Mouse (Mus musculus) neural tube, embryonic 13.5 days (tissue): ENCODE results near the gene Kdm5a. TPM values are rescaled to one million over a fixed set of nuclear protein-coding genes. Genes with fewer than 3 reads are reported as not detected.

Experiments
- ATAC-seq: fragments of 200-750 bp; cut with Nextera tagmentation; 2 replicates; pipeline ENCODE4 v1.8.0; 2017; ENCODE audit warnings: low read depth, mild to moderate bottlenecking, moderate TSS enrichment, moderate library complexity
- H3K27ac ChIP-seq: fragments of 300-500 bp; sonication (generic); replicated peaks from 2 replicates; pipeline ENCODE4 v1.5.1; 2015; ENCODE audit warnings: moderate library complexity, mild to moderate bottlenecking, inconsistent platforms
- H3K27me3 ChIP-seq: fragments of 300-500 bp; sonication (generic); 2 replicates; pipeline ENCODE4 v1.6.1; 2015; ENCODE audit warnings: mild to moderate bottlenecking, inconsistent platforms
- H3K36me3 ChIP-seq: fragments of 300-500 bp; sonication (generic); 2 replicates; pipeline ENCODE4 v1.6.1; 2015; ENCODE audit warnings: mild to moderate bottlenecking, inconsistent platforms
- H3K4me1 ChIP-seq: fragments of 300-500 bp; sonication (generic); replicated peaks from 2 replicates; pipeline ENCODE4 v1.6.1; 2015; ENCODE audit warnings: inconsistent platforms
- H3K4me2 ChIP-seq: fragments of 300-500 bp; sonication (generic); 2 replicates; pipeline ENCODE4 v1.6.1; 2015; ENCODE audit warnings: inconsistent platforms, mild to moderate bottlenecking, moderate library complexity
- H3K4me3 ChIP-seq: fragments of 300-500 bp; sonication (generic); 2 replicates; pipeline ENCODE4 v1.5.1; 2015; ENCODE audit warnings: mild to moderate bottlenecking, inconsistent platforms
- H3K9ac ChIP-seq: fragments of 300-500 bp; sonication (generic); 2 replicates; pipeline ENCODE4 v1.6.1; 2015; ENCODE audit warnings: moderate library complexity, mild to moderate bottlenecking, inconsistent platforms
- H3K9me3 ChIP-seq: fragments of 300-500 bp; sonication (generic); 2 replicates; pipeline ENCODE4 v1.6.1; 2016; ENCODE audit warnings: inconsistent platforms
- WGBS: fragments of 180-500 bp; shearing (Covaris S2); methylation state at CpG from one replicate; pipeline ENCODE4 v1.1.7; 2015; 5-methylcytosine and 5-hydroxymethylcytosine counted together
- polyA plus RNA-seq: library from polyadenylated mRNA; unstranded; fragments of >200 nt; fragmentation: Nextera tagmentation; extraction: Ambion mirVana; gene quantifications from 2 replicates; pipeline ENCODE4 v1.2.1, GENCODE M21; 2015

The Kdm5a gene
- polyA plus RNA-seq, 1 experiment from 2014 or later = 34.7 TPM

DNA sequence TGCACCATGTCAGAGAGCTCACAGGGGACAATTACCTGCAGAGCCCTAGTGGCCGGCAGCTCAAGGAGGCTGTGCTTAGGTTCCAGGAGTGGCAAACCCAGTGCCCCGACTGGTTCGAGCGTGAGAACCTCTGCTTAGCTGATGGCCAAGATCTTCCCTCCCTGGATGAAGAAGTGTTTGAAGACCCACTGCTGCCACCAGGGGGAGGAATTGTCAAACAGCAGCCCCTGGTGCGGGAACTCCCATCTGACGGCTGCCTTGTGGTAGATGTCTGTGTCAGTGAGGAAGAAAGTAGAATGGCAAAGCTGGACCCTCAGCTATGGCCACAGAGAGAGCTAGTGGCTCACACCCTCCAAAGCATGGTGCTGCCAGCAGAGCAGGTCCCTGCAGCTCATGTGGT is 117.6 kb downstream of the Kdm5a start:
- Histone ChIP-seq H3K4me3 (no peak overlapping the region), H3K9me3 (no peaks in the 10 kb centered on the region), H3K9ac (no peak overlapping the region), H3K4me2 (no peak overlapping the region), H3K27ac (no peak overlapping the region), H3K27me3 (no peaks in the 10 kb centered on the region), H3K36me3 (peaks cover 49% of the 10 kb centered on the region), H3K4me1 (no peaks in the 10 kb centered on the region; the same call in 1 of the 2 replicates)
- ATAC-seq = no peak
- 90% methylated on average over 6 of the region's 6 CpGs for WGBS

- ATAC-seq = no peak
- H3K36me3 ChIP-seq = peaks cover 46% of the 10 kb centered on the region
- no peak overlapping the region for H3K27ac ChIP-seq
- H3K9me3 ChIP-seq = no peaks in the 10 kb centered on the region
- no peak overlapping the region for H3K4me2 ChIP-seq
- 89% methylated on average over 14 of the region's 14 CpGs for WGBS
- H3K9ac ChIP-seq = no peak overlapping the region
- H3K4me3 ChIP-seq = no peak overlapping the region
- H3K27me3 ChIP-seq = no peaks in the 10 kb centered on the region
- no peaks in the 10 kb centered on the region; the same call in 1 of the 2 replicates for H3K4me1 ChIP-seq
Measured at GRCm38 (mm10) chr6:120482021-120482420, 118.1 kb downstream of the Kdm5a start.

DNA sequence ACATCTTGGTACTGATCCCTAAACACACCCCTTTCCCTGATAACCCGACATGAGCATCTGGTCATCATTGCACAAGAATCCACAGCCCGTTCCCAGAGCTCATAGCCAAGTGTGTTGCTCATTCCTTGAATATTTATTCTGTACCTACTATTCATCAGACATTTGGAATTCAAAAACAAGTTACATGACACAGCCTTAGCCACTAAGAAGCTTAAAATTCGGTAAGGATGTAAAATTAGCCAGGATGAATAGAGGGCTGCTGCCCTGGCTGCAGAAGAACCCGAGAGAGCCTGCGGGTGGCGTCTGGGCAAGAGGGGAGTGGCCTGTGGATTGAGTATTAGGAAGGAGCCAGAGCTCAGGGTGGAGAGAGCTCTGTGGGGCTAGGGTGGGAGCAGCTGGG is 118.8 kb downstream of the Kdm5a start:
- no peak overlapping the region for H3K27ac ChIP-seq
- H3K36me3 ChIP-seq = peaks cover 45% of the 10 kb centered on the region
- WGBS = 42% methylated on average over 6 of the region's 6 CpGs
- no peak for ATAC-seq
- no peak overlapping the region for H3K9ac ChIP-seq
- no peaks in the 10 kb centered on the region; the same call in 1 of the 2 replicates for H3K4me1 ChIP-seq
- H3K27me3 ChIP-seq = no peaks in the 10 kb centered on the region
- no peak overlapping the region for H3K4me2 ChIP-seq
- no peaks in the 10 kb centered on the region for H3K9me3 ChIP-seq
- no peak overlapping the region for H3K4me3 ChIP-seq

DNA sequence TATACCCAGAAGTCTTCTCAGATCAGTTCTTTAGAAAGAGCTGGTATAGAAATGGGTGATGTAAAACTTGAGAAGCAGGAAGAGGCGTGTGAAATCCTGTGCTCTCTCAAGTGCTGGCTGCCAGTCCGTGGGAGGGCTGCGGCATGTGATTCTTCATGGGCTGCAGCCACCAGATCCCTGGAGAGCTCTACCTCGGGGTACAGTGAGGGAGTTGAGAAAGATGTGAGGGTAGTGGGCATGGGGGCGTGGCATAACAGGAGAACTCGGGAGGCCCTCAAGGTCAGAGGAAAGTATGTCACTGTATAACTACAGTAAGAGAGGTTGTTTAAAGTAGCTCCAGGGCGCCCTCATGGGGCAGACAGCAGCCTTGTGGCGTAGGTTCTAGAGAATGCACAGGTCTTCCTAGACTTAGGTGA is 119.3 kb downstream of the Kdm5a start:
- H3K4me1 ChIP-seq = no peaks in the 10 kb centered on the region; the same call in 1 of the 2 replicates
- H3K27me3 ChIP-seq = no peaks in the 10 kb centered on the region
- no peak overlapping the region for H3K27ac ChIP-seq
- no peaks in the 10 kb centered on the region for H3K9me3 ChIP-seq
- no peak overlapping the region for H3K4me2 ChIP-seq
- H3K36me3 ChIP-seq = peaks cover 40% of the 10 kb centered on the region
- ATAC-seq = no peak
- H3K4me3 ChIP-seq = no peak overlapping the region
- 35% methylated on average over 8 of the region's 8 CpGs for WGBS
- H3K9ac ChIP-seq = no peak overlapping the region

DNA sequence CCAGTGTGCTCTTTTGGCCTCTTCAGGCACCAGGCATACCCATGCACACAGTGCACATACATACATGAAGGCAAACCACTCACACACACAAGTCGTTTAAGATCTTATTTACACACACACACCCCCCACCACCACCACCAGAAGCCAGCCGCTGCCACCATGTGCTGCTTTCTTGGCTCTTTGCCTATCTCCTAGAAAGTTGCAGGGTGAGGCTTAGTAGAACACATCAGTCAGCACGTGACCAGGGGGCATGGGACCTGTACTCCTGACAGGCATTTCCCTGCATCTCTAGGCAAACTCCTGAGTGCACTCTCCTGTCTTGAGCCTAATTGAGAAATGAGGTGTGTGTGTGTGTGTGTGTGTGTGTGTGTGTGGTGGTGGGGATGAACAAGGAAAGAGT is 121.1 kb downstream of the Kdm5a start:
- Histone ChIP-seq H3K4me1 (peaks cover 16% of the 10 kb centered on the region), H3K4me2 (no peak overlapping the region), H3K9me3 (no peaks in the 10 kb centered on the region), H3K27ac (no peak overlapping the region), H3K36me3 (peaks cover 22% of the 10 kb centered on the region), H3K9ac (no peak overlapping the region), H3K27me3 (no peaks in the 10 kb centered on the region), H3K4me3 (no peak overlapping the region)
- ATAC-seq = no peak
- WGBS = 79% methylated on average over 3 of the region's 3 CpGs

GRCm38 (mm10) chr6:120486051-120486510 is 122.2 kb downstream of the Kdm5a start:
- peaks cover 26% of the 10 kb centered on the region for H3K4me1 ChIP-seq
- WGBS = 67% methylated on average over 8 of the region's 8 CpGs
- no peak overlapping the region for H3K9ac ChIP-seq
- no peaks in the 10 kb centered on the region for H3K9me3 ChIP-seq
- H3K4me3 ChIP-seq = no peak overlapping the region
- peaks cover 12% of the 10 kb centered on the region for H3K36me3 ChIP-seq
- no peak overlapping the region for H3K27ac ChIP-seq
- H3K27me3 ChIP-seq = no peaks in the 10 kb centered on the region
- no peak overlapping the region for H3K4me2 ChIP-seq
- no peak for ATAC-seq

- 79% methylated on average over 3 of the region's 3 CpGs for WGBS
- Histone ChIP-seq H3K9me3 (no peaks in the 10 kb centered on the region), H3K4me1 (peaks cover 45% of the 10 kb centered on the region), H3K27ac (no peak overlapping the region), H3K4me2 (no peak overlapping the region), H3K36me3 (no peaks in the 10 kb centered on the region), H3K9ac (no peak overlapping the region), H3K4me3 (no peak overlapping the region), H3K27me3 (no peaks in the 10 kb centered on the region; the same call in 1 of the 2 replicates)
- ATAC-seq = no peak
Measured at GRCm38 (mm10) chr6:120488647-120489046, 124.7 kb downstream of the Kdm5a start.

GRCm38 (mm10) chr6:120489461-120489860 is 125.5 kb downstream of the Kdm5a start:
- peak overlapping the region; percentile 84 for H3K4me2 ChIP-seq
- peaks cover 51% of the 10 kb centered on the region for H3K4me1 ChIP-seq
- no peak for ATAC-seq
- WGBS = 74% methylated on average over 2 of the region's 2 CpGs
- H3K9me3 ChIP-seq = no peaks in the 10 kb centered on the region
- no peaks in the 10 kb centered on the region; the same call in 1 of the 2 replicates for H3K27me3 ChIP-seq
- H3K36me3 ChIP-seq = no peaks in the 10 kb centered on the region
- H3K4me3 ChIP-seq = no peak overlapping the region
- H3K9ac ChIP-seq = peak overlapping the region; percentile 45; the same call in 1 of the 2 replicates
- H3K27ac ChIP-seq = no peak overlapping the region

- peak overlapping the region; percentile 84 for H3K4me2 ChIP-seq
- peak overlapping the region; percentile 96 for H3K9ac ChIP-seq
- H3K27me3 ChIP-seq = no peaks in the 10 kb centered on the region; the same call in 1 of the 2 replicates
- H3K36me3 ChIP-seq = no peaks in the 10 kb centered on the region
- no peak overlapping the region for H3K27ac ChIP-seq
- no peaks in the 10 kb centered on the region for H3K9me3 ChIP-seq
- no peak for ATAC-seq
- 41% methylated on average over 7 of the region's 7 CpGs for WGBS
- peaks cover 56% of the 10 kb centered on the region for H3K4me1 ChIP-seq
- H3K4me3 ChIP-seq = peak overlapping the region; percentile 84
Measured at GRCm38 (mm10) chr6:120491064-120491463, 127.1 kb downstream of the Kdm5a start.

GRCm38 (mm10) chr6:120491862-120492498 is 128.1 kb downstream of the Kdm5a start:
- H3K27ac ChIP-seq = no peak overlapping the region
- no peak for ATAC-seq
- no peaks in the 10 kb centered on the region for H3K9me3 ChIP-seq
- H3K27me3 ChIP-seq = no peaks in the 10 kb centered on the region; the same call in 1 of the 2 replicates
- peak overlapping the region; percentile 84 for H3K4me2 ChIP-seq
- 6% methylated on average over 22 of the region's 22 CpGs for WGBS
- H3K9ac ChIP-seq = peak overlapping the region; percentile 96
- peaks cover 65% of the 10 kb centered on the region for H3K4me1 ChIP-seq
- H3K4me3 ChIP-seq = peak overlapping the region; percentile 84
- H3K36me3 ChIP-seq = no peaks in the 10 kb centered on the region

GRCm38 (mm10) chr6:120492499-120493373 is 128.8 kb downstream of the Kdm5a start:
- no peaks in the 10 kb centered on the region for H3K9me3 ChIP-seq
- peak; percentile 15 for ATAC-seq
- no peaks in the 10 kb centered on the region; the same call in 1 of the 2 replicates for H3K27me3 ChIP-seq
- peak overlapping the region; percentile 84 for H3K4me2 ChIP-seq
- H3K36me3 ChIP-seq = no peaks in the 10 kb centered on the region
- peak overlapping the region; percentile 99 for H3K27ac ChIP-seq
- H3K4me1 ChIP-seq = peaks cover 67% of the 10 kb centered on the region
- peak overlapping the region; percentile 84 for H3K4me3 ChIP-seq
- 1% methylated on average over 81 of the region's 95 CpGs for WGBS
- H3K9ac ChIP-seq = peak overlapping the region; percentile 96
